Mouse (Mus musculus): ENCODE results near the gene Anxa3. TPM values are rescaled to one million over a fixed set of nuclear protein-coding genes. Genes with fewer than 3 reads are reported as not detected.

The Anxa3 gene
- polyA plus RNA-seq, 1 experiment: 78.3 TPM

DNA sequence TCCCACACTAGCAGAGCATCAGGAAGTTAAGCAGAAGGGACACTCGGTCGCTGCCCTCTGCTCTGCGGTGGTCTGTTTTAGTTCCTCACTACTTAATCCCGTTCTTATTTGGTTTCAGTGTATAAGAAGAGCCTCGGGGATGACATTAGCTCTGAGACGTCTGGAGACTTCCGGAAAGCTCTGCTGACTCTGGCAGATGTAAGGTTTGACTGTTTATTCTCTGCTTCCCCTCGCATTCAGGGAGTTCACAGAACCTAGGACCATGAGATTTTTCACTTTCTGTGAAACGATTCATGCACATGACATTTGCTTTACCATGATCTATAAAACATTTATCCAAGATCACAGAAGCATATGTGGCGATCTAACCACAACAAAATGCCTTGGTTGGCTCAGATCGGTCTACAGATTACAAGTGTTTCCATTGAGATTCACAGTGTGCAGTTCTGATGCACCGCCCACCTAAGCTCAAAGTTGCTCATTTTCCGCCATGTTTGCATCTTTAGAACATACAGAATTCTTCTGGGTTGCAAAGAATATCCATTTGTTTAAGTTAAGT is 31.7 kb downstream of the Anxa3 start:
- Histone ChIP-seq H3K4me1 (ENCODE audit: control insufficient read depth, insufficient read depth, low read length) (no peaks in the 10 kb centered on the region), H3K4me3 (ENCODE audit: insufficient read depth, low read length) (no peak overlapping the region), H3K27ac (ENCODE audit: insufficient read depth, low read depth, low read length) (no peak overlapping the region)
- TF ChIP-seq CTCF (IDR thresholded peaks at IDR 0.05; ENCODE audit: low read depth, low read length) (no peak), POLR2A (IDR thresholded peaks at IDR 0.05; ENCODE audit: borderline replicate concordance, low read depth, low read length) (no peak)

DNA sequence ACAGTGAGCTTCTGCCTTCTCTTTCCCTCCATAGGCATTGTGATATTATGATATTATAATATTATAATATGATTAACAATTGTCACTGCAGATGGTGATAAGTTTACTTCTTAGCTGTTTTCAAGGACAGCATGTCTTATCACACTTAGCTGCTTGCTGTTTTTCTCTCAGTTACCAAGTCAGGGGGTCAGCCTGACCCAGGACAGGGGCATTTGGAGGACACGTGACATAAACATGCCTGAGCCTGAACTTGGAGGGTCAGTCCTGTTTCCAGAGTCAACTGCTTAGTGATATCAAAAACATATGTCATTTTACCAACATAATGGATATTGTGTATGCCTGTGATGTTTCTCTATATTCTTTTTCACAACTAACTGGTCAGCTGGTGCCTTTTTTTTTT is 34.0 kb downstream of the Anxa3 start:
- Histone ChIP-seq H3K4me3 (ENCODE audit: insufficient read depth, low read length) (no peak overlapping the region), H3K27ac (ENCODE audit: insufficient read depth, low read depth, low read length) (no peak overlapping the region), H3K4me1 (ENCODE audit: control insufficient read depth, insufficient read depth, low read length) (no peaks in the 10 kb centered on the region)
- TF ChIP-seq POLR2A (IDR thresholded peaks at IDR 0.05; ENCODE audit: borderline replicate concordance, low read depth, low read length) (no peak), CTCF (IDR thresholded peaks at IDR 0.05; ENCODE audit: low read depth, low read length) (no peak)

DNA sequence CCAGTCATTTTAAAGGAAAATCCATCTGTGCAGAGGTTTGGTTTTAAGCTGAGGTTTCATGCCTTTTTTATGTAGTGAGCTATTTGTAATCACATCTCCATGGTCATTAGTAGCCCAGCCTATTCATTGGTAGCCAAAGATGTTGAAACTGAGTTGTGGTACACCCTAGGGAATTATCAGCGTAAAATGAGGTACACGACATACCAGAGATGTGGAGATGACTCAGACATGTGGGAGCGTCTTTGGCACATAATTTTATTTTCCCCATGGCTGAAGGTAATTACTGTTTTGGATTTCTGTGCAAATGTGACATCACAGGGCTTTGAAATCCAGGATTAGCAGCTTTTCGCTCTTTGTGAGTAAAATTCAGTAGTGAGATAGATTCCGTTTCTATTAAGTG is 41.2 kb downstream of the Anxa3 start:
- no peak for TF ChIP-seq CTCF (IDR thresholded peaks at IDR 0.05; ENCODE audit: low read depth, low read length)
- no peak for TF ChIP-seq POLR2A (IDR thresholded peaks at IDR 0.05; ENCODE audit: borderline replicate concordance, low read depth, low read length)
- H3K4me3 ChIP-seq (ENCODE audit: insufficient read depth, low read length): no peak overlapping the region
- H3K4me1 ChIP-seq (ENCODE audit: control insufficient read depth, insufficient read depth, low read length): no peaks in the 10 kb centered on the region

DNA sequence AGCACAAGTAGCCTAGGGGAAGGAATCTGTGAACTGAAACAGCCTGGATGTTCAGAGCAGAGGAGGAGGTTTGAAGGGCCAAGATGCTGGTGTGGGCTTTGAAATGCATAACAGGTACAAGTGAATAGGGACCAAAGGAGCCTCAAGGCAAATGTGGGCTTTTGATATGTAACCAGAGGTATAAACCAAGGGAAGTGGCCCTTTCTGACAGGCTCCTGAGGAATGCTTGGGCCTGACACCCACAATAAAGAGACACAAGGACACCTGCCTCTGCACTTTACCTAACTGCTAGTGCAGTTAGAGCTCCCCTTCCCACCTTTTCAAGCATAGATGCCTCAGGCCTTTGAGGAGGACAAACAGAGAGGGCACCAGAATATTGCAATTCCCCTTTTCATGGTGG is 54.8 kb downstream of the Anxa3 start:
- H3K4me1 ChIP-seq (ENCODE audit: control insufficient read depth, insufficient read depth, low read length): peaks cover 4% of the 10 kb centered on the region; the same call in 1 of the 2 replicates
- no peak overlapping the region for H3K27ac ChIP-seq (ENCODE audit: insufficient read depth, low read depth, low read length)
- no peak for TF ChIP-seq CTCF (IDR thresholded peaks at IDR 0.05; ENCODE audit: low read depth, low read length)
- H3K4me3 ChIP-seq (ENCODE audit: insufficient read depth, low read length): no peak overlapping the region

More for the DNA sequence above, 41.2 kb downstream of the Anxa3 start:
- no peak overlapping the region for H3K27ac ChIP-seq (ENCODE audit: insufficient read depth, low read depth, low read length)

DNA sequence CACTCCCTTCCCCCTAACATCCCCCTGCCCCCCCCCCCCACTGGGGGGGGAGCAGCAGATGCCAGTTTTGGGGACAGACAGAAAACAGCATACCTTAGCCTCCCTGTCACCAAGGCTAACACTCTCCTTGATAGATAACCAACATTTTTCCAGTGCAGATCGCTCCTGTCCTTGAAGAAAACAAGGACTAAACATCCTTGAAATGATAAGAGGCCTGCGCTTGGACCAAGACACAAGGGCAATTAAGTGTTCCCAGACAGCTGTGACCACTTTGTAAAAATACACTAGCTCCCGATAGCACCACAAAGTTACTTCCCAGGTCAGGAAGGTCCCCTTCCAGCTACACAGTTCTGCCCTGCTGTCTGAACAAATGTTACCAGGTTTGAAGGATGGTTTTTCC is 55.2 kb downstream of the Anxa3 start:
- H3K4me3 ChIP-seq (ENCODE audit: insufficient read depth, low read length): no peak overlapping the region
- H3K4me1 ChIP-seq (ENCODE audit: control insufficient read depth, insufficient read depth, low read length): peaks cover 4% of the 10 kb centered on the region; the same call in 1 of the 2 replicates
- TF ChIP-seq CTCF (IDR thresholded peaks at IDR 0.05; ENCODE audit: low read depth, low read length) (no peak), POLR2A (IDR thresholded peaks at IDR 0.05; ENCODE audit: borderline replicate concordance, low read depth, low read length) (no peak)
- H3K27ac ChIP-seq (ENCODE audit: insufficient read depth, low read depth, low read length): no peak overlapping the region

DNA sequence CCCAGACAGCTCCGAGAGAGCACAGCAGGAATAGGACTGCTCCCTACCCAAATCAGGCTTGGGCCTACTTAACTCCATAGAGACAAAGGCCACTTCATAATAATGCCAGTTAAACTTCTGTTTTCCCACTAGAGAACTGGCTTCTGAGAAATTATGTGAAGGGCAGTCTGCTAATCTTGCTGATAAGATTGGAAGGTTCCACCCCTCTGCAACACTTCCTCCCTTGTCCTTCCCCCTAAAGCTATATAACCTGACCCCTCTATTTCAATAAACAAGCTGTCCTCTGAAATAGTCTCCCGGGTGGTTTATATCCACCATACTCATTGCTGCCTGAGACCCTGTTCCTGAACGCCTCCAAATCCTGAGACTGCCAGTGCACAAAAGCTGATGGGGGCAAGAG is 56.1 kb downstream of the Anxa3 start:
- Histone ChIP-seq H3K27ac (ENCODE audit: insufficient read depth, low read depth, low read length) (no peak overlapping the region), H3K4me1 (ENCODE audit: control insufficient read depth, insufficient read depth, low read length) (peaks cover 4% of the 10 kb centered on the region; the same call in 1 of the 2 replicates), H3K4me3 (ENCODE audit: insufficient read depth, low read length) (no peak overlapping the region)
- TF ChIP-seq POLR2A (IDR thresholded peaks at IDR 0.05; ENCODE audit: borderline replicate concordance, low read depth, low read length) (no peak), CTCF (IDR thresholded peaks at IDR 0.05; ENCODE audit: low read depth, low read length) (no peak)

DNA sequence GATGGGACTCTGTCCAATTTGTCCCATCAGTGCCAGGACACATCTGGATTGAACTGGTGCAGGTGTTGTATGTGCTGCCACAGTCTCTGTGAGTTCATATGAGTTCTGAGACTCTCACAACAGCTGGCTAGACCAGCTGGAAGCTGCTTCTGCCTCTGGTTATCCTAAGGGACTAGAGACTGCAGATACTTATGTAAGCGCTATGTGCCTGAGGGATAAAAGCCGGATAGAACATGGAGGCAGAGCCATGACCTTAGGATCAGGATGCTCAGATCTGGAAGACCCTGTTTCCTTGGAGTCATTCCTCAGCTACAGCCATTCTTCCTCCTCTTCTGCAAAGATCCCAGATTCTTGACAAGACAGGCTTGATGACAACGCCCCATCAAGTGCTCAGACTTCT is 60.3 kb downstream of the Anxa3 start:
- TF ChIP-seq CTCF (IDR thresholded peaks at IDR 0.05; ENCODE audit: low read depth, low read length): no peak
- TF ChIP-seq POLR2A (IDR thresholded peaks at IDR 0.05; ENCODE audit: borderline replicate concordance, low read depth, low read length): no peak
- no peak overlapping the region for H3K4me3 ChIP-seq (ENCODE audit: insufficient read depth, low read length)
- H3K27ac ChIP-seq (ENCODE audit: insufficient read depth, low read depth, low read length): no peak overlapping the region
- peaks cover 6% of the 10 kb centered on the region; the same call in 1 of the 2 replicates for H3K4me1 ChIP-seq (ENCODE audit: control insufficient read depth, insufficient read depth, low read length)

DNA sequence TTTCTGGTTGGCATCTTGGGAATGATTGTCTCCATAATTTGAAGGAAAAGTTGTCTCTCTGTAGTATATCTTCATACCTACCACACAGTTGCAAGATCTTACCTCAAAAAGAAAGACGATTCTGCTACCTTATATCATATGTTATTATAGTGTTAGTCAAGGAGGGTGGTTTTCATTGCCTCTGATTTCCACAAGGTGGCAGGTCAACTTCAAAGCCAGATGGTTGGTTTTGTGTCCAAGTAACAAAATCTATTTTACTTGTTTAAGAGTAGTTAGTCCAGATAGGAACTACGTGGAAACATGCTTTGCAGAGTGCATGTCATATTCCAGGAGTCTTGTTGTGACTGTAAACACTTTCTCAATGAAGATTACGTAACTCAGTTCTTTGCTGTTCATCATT is 61.2 kb downstream of the Anxa3 start:
- no peak for TF ChIP-seq CTCF (IDR thresholded peaks at IDR 0.05; ENCODE audit: low read depth, low read length)
- no peak for TF ChIP-seq POLR2A (IDR thresholded peaks at IDR 0.05; ENCODE audit: borderline replicate concordance, low read depth, low read length)
- peaks cover 6% of the 10 kb centered on the region; the same call in 1 of the 2 replicates for H3K4me1 ChIP-seq (ENCODE audit: control insufficient read depth, insufficient read depth, low read length)
- H3K27ac ChIP-seq (ENCODE audit: insufficient read depth, low read depth, low read length): no peak overlapping the region
- H3K4me3 ChIP-seq (ENCODE audit: insufficient read depth, low read length): no peak overlapping the region

DNA sequence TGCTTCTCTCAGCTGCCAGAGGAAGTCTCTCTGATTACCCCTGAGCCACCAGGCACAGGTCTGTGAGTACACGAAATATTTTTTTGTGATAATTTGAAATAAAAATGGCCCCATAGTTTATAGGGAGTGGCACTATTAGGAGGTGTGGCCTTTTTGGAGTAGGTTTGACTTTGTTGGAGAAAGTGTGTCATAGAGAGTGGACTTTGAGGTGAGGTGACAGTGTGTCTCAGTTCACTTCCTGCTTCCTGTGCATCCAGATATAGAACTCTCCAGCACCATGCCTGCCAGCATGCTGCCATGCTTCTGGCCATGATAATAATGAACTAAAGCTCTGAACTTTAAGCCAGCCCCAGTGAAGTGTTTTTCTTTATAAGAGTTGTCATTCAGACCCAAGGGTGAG is 66.8 kb downstream of the Anxa3 start:
- no peak for TF ChIP-seq CTCF (IDR thresholded peaks at IDR 0.05; ENCODE audit: low read depth, low read length)
- no peak overlapping the region for H3K4me3 ChIP-seq (ENCODE audit: insufficient read depth, low read length)
- H3K27ac ChIP-seq (ENCODE audit: insufficient read depth, low read depth, low read length): no peak overlapping the region
- peaks cover 6% of the 10 kb centered on the region for H3K4me1 ChIP-seq (ENCODE audit: control insufficient read depth, insufficient read depth, low read length)

DNA sequence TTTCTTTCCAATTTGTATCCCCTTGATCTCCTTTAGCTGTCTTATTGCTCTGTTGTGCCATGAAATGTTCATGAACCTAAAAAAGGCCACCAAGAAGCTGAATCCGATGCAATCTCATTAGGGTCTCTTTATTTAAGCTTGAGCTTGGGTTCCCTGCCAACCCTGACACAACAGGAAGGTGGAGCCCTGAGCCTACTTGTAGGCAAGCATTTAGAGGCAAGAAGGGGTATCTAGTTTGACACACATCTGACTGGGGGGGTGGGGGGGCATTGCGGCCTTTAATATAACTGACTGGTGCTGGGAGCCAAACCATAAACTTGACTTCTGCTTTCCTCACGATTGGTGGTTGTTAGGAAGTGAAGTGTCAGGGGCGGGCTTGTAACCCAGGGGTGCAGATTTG is 74.0 kb downstream of the Anxa3 start:
- TF ChIP-seq CTCF (IDR thresholded peaks at IDR 0.05; ENCODE audit: low read depth, low read length): no peak
- H3K4me1 ChIP-seq (ENCODE audit: control insufficient read depth, insufficient read depth, low read length): no peaks in the 10 kb centered on the region
- H3K27ac ChIP-seq (ENCODE audit: insufficient read depth, low read depth, low read length): no peak overlapping the region
- H3K4me3 ChIP-seq (ENCODE audit: insufficient read depth, low read length): no peak overlapping the region

DNA sequence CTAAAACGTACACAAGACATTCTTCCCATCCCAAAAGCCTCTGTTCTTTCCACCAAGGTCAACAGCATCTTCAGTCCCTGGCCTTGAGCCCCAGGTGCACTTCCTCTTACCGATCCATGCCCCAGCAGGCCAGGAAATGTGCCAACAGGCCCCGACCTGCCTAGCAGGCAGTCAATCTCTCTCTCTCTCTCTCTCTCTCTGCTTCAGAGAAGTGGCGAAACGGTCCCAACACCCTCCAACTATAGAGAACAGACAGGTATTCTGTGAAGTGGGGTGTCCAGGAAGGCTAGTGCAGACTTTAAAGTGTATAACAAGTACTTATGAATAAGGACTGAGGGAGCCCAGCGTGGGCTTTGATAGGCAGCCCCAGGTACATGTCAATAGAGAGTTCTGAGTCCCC is 75.8 kb downstream of the Anxa3 start:
- no peaks in the 10 kb centered on the region for H3K4me1 ChIP-seq (ENCODE audit: control insufficient read depth, insufficient read depth, low read length)
- TF ChIP-seq CTCF (IDR thresholded peaks at IDR 0.05; ENCODE audit: low read depth, low read length) (no peak), POLR2A (IDR thresholded peaks at IDR 0.05; ENCODE audit: borderline replicate concordance, low read depth, low read length) (no peak)
- H3K4me3 ChIP-seq (ENCODE audit: insufficient read depth, low read length): no peak overlapping the region
- no peak overlapping the region for H3K27ac ChIP-seq (ENCODE audit: insufficient read depth, low read depth, low read length)

Data from bone marrow macrophage, adult 2 months (primary cell).